Mouse (Mus musculus): ENCODE data around the gene Fbxl8.
"Not testable (repeated sequence)": the region's sequence is repeated elsewhere in the genome, so short reads cannot be mapped to it uniquely, and the experiment has no call there.

The Fbxl8 gene

GRCm38 (mm10) chr8:105281821-105282220 is 17.4 kb downstream of the Fbxl8 start:
- DNase-seq (ENCODE audit: low read depth) = no peak

GRCm38 (mm10) chr8:105282239-105282638 is 17.8 kb downstream of the Fbxl8 start:
- no peak for DNase-seq (ENCODE audit: low read depth)

GRCm38 (mm10) chr8:105283074-105283473 is 18.6 kb downstream of the Fbxl8 start:
- DNase-seq (ENCODE audit: low read depth) = peak; percentile 71

- no peak for DNase-seq (ENCODE audit: low read depth)
Measured at GRCm38 (mm10) chr8:105285514-105285913, 21.1 kb downstream of the Fbxl8 start.

GRCm38 (mm10) chr8:105286907-105287306 is 22.5 kb downstream of the Fbxl8 start:
- DNase-seq (ENCODE audit: low read depth) = no peak

GRCm38 (mm10) chr8:105288231-105288630 is 23.8 kb downstream of the Fbxl8 start:
- DNase-seq (ENCODE audit: low read depth) = no peak

- peak; percentile 98 for DNase-seq (ENCODE audit: low read depth)
Measured at GRCm38 (mm10) chr8:105288958-105289732, 24.7 kb downstream of the Fbxl8 start.

GRCm38 (mm10) chr8:105289805-105290460 is 25.5 kb downstream of the Fbxl8 start, which contains the start of gene 4931428F04Rik:
4931428F04Rik (minus strand) TSS chr8:105289864.
- peak; percentile 66 for DNase-seq (ENCODE audit: low read depth)

GRCm38 (mm10) chr8:105290554-105291314 is 26.3 kb downstream of the Fbxl8 start:
- DNase-seq (ENCODE audit: low read depth) = peak; percentile 94

GRCm38 (mm10) chr8:105291364-105291763 is 26.9 kb downstream of the Fbxl8 start:
- DNase-seq (ENCODE audit: low read depth) = not testable (repeated sequence)

- not testable (repeated sequence) for DNase-seq (ENCODE audit: low read depth)
Measured at GRCm38 (mm10) chr8:105291802-105292201, 27.4 kb downstream of the Fbxl8 start.

- no peak for DNase-seq (ENCODE audit: low read depth)
Measured at GRCm38 (mm10) chr8:105292471-105292870, 28.0 kb downstream of the Fbxl8 start.

GRCm38 (mm10) chr8:105293405-105293804 is 29.0 kb downstream of the Fbxl8 start:
- DNase-seq (ENCODE audit: low read depth) = no peak

GRCm38 (mm10) chr8:105294776-105295175 is 30.3 kb downstream of the Fbxl8 start:
- DNase-seq (ENCODE audit: low read depth) = no peak

- no peak for DNase-seq (ENCODE audit: low read depth)
Measured at GRCm38 (mm10) chr8:105295256-105295655, 30.8 kb downstream of the Fbxl8 start.

GRCm38 (mm10) chr8:105295895-105296573 is 31.6 kb downstream of the Fbxl8 start, which contains the start of gene Exoc3l:
Exoc3l (minus strand) TSS chr8:105296101.
- no peak for DNase-seq (ENCODE audit: low read depth)

GRCm38 (mm10) chr8:105297511-105298192 is 33.2 kb downstream of the Fbxl8 start, which contains the start of gene E2f4:
E2f4 (plus strand) TSS chr8:105297663.
- DNase-seq (ENCODE audit: low read depth) = peak; percentile 86

- no peak for DNase-seq (ENCODE audit: low read depth)
Measured at GRCm38 (mm10) chr8:105298351-105299252, 34.2 kb downstream of the Fbxl8 start.

- DNase-seq (ENCODE audit: low read depth) = no peak
Measured at GRCm38 (mm10) chr8:105299962-105300361, 35.5 kb downstream of the Fbxl8 start.

GRCm38 (mm10) chr8:105303396-105303795 is 38.9 kb downstream of the Fbxl8 start:
- no peak for DNase-seq (ENCODE audit: low read depth)

Measured in naive thymus-derived CD4-positive, alpha-beta T cell, adult 2 months (primary cell).